Mouse (Mus musculus): ENCODE results near the gene Stk17b. TPM values are rescaled to one million over a fixed set of nuclear protein-coding genes. Genes with fewer than 3 reads are reported as not detected.

The Stk17b gene
- polyA plus RNA-seq (2012; rRNA removed): 1.8 and 2.5 TPM in 2 replicates

GRCm38 (mm10) chr1:53784721-53785418, at the start of gene Stk17b:
Gene Stk17b (minus strand): TSS chr1:53785224.

DNA sequence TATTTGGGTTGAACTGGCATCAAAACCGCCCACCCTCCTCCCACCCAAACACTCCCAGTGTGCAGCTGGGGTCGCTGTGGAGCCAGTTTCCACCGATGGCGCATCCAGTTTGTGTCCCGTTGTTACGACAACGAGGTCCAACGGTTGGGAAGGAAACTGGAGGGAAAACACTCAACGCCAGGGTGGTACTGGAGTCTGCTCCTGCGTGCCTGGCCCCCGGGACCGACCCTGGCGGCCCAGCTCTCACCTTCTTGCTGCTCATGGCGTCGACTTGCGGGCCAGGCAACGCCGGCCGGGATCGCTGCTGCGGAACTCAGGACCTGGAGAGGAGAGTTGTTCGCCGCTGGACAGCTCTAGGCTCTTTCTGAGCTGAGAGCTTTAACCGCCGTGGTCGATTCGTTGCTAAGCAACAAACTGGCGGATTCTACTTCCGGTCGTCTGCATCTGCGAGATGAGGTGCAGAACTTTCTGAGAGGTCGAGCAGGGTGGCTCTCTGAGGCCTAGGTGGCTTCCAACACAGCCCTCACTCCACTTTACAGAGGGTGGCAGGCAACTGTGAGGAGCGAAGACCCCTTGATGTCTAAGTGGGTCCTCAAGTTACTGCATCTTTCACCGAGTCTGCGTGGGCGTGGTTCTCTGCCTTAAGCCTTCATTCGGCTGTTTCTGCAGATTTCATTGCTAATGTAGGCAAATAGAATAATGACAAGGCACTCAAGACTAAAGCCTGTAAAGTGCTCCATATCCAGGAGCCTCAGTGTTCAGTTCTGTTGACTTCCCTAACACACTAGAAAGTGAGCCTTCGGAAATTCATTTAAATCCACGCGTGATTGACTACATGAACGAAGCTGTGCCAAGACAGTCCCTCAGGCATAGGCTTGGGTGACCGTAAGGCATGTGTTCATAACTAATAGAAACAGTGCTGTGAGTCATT, 78.3 kb downstream of the Stk17b start, which contains the start of gene Dnah7a:
Dnah7a (minus strand) TSS at position 354 of the 931 bp plus-strand sequence.

Other genes with a start within 250 kb of the Stk17b start
- 13.8 and 16.0 TPM in 2 replicates for gene Dnah7a, start 78.4 kb downstream of the Stk17b start, polyA plus RNA-seq (2012; rRNA removed)

All from central nervous system, embryonic 18 days (tissue).